Mouse (Mus musculus): ENCODE results near the gene Notch1. TPM values are rescaled to one million over a fixed set of nuclear protein-coding genes. Genes with fewer than 3 reads are reported as not detected.

The Notch1 gene
- total RNA-seq (2015; ENCODE audit: low replicate concordance) (5.4 and 9.0 TPM in 2 replicates), total RNA-seq (2017; ENCODE audit: low replicate concordance) (1.5 and 6.0 TPM in 2 replicates)

DNA sequence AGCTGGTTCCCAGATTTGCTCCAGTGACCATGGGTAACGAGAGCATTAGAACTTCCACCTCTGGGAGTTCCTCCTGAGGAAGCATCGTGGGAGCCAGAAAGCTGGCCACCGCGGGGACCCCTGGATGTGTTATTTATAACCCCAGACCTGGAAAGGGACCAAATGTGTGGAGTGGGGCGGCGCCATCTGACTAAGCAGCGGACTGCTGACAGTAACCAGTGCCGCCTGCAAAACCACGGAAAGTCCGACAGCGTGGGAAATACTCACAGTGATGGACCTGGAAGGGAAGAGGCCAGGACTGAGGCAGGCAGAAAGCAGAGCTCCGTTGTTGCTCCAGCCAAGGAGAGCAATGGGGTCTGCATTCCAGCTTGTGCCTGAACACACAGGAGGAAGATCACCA lies at the start of gene Notch1:
Gene Notch1 (minus strand): TSS at position 389 of the 400 bp plus-strand sequence.
- ATAC-seq (replicated peaks; ENCODE audit: low FRiP score, poor library complexity, severe bottlenecking), result no peak

DNA sequence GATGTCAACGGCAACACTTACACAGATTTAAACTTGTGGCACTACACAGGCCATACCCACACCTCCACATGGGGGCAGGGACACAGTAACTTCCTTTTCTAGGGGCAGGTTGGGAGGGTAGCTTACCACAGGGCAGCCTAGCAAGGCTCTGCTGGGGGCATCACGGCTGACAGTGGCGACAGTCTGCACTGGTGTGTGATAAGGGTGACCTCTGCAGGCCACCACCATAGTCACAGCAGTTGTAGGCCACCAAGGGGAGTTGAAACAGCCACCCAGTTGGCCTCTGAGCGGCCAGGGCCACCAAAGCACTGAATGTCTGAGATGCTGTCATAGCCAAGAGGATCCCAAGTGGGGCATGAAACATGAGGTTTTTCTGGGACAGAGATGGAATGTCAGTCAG lies 49.8 kb upstream of the Notch1 start:
- no peak for ATAC-seq (replicated peaks; ENCODE audit: low FRiP score, poor library complexity, severe bottlenecking)

DNA sequence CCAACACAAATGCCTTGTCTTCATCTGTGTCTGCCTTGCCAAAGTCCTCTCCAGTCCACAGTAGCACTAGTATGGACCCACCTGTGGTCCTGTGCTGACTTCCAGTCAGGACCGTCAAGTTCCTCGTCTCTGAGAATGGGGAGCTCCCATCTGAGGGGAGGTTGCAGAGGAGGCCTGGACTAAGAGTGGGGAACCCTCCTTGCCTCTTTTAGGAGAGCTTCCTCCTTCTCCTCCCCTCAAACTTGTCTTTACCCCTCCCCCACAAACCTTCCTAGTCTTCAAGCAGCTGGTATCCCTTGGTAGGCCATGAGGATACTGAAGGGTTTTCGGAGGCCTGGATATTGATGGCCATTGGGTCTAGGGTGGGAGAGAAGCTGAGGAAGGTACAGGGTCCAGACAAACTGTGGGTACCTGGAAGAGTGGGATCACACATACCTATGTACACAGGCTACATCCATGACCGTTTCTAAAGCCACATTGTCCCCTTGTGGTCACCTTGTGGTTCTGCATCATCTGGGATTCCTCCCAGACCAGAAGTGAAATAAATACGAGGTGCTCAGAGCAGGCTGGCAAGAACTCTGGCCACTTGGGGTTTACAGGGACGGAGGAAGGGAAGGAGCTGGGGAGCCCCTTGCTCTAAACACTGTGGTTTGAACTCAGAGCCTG lies 45.0 kb upstream of the Notch1 start:
- no peak for ATAC-seq (replicated peaks; ENCODE audit: low FRiP score, poor library complexity, severe bottlenecking)

DNA sequence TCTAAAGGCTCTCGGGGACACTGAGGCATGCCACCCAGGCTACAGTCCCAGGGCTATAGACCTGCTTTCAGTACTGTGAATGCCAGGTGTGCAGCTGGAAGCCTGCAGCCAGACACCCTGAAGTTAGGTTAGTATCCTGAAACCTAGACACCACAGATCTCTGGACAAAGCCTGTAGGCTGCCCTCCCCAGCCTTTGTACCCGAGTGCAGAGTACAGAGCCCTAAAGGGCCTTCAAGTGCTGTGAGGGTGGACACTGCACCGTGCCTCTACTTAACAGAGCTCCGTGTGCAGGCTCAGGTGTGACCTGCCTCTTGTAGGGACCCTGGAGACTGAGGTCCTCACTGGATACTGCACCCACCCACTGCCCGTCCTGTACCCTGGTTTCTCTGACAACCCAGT lies 44.0 kb upstream of the Notch1 start:
- no peak for ATAC-seq (replicated peaks; ENCODE audit: low FRiP score, poor library complexity, severe bottlenecking)

DNA sequence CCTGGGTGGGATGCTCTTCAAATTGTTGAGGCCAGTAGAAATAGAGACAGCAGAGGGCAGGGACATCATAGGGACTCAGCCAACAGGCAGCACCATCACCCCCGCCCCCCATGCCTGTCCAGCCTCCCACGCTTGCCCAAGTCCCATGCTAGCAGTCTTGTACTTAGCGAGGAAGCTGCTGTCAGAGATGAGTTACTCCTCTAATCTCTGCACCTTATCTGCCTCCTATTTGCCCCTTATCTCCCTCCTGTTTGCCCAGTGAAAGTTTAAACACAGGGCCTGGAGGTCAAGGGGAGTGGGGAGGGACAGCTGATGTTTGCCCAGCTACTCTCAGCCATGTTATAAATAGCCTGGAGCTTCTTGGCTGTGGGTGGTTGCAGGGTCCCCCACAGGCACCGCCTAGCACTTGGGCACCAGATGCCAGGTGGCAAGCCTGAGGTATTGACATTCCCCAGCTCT lies 40.1 kb upstream of the Notch1 start:
- ATAC-seq (replicated peaks; ENCODE audit: low FRiP score, poor library complexity, severe bottlenecking), result no peak

DNA sequence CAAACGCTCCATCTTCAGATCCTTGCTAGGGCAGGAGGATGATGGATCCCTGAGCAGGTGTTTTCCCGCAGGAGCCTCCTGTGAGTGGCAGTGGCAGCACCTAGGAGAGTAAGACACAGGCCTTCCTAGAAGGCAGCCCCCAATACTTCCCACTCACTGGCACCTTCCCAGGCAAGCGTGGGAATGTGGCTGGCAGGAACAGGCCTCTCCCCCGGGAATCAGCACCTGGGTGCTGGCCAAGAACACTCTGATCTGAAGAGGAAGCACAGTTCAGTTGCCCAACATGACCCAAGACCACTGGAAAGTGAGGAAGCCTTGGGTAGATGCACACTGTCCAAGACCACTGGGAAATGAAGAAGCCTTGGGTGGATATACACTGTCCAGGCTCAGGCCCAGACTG lies 38.6 kb upstream of the Notch1 start:
- ATAC-seq (replicated peaks; ENCODE audit: low FRiP score, poor library complexity, severe bottlenecking), result no peak

DNA sequence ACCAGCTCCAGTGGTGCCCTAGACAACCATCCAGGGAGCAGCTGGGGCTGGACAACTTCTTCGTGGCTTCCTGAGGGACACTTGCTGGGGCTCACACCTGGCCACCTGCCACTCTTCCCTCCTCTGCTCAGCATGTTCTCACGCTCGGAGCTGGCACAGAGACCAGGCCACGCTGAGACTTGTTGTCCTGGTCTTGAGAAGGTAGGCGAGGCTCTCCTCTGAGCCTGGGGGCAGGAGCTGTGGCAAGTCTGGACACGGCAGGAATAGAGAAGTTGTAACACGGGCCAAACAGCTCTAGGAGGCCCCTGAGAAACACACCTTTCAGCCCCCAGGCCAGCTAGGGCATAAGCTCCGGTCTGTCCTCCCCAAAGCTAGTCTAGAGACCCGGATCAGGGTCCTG lies 37.4 kb upstream of the Notch1 start:
- ATAC-seq (replicated peaks; ENCODE audit: low FRiP score, poor library complexity, severe bottlenecking), result no peak

DNA sequence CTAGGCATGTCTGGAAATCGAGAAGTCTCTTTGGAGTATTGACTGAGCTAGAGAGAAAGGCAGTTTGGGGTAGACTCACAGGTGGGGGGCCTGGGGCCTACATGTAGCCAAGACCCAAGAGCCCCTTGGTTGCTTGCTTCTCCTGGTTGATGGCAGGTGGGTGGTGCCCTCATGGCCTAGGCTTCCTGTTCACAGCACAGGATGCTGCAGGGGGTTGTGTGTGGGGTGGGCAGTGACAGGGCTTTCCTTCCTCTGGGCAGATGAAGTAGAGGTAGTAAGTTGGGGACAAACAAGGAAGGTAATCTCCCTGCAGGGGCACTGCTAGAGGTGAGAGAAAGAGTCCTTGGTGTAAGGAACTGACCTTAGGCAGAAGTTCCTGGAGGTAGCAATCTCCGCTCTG lies 35.6 kb upstream of the Notch1 start:
- no peak for ATAC-seq (replicated peaks; ENCODE audit: low FRiP score, poor library complexity, severe bottlenecking)

DNA sequence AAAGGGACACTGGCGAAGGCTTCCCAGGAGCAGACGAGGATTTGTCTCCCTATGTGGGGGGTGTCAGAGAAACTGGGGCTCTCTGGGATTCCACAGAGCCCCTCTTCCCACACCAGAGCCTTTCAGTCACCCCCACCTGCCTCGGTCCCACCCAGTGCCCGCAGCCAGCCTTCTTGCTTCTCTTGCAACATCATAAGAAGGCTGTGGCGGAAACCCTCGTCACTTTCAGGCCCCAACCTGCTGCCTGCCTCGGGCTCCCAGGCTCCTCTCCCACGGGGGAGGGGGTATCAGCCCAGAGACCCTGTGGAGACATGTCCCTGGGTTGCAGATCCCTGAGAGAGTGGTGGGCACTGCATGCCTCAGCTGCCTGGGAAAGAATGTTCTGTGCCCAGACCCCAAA lies 35.0 kb upstream of the Notch1 start:
- no peak for ATAC-seq (replicated peaks; ENCODE audit: low FRiP score, poor library complexity, severe bottlenecking)

DNA sequence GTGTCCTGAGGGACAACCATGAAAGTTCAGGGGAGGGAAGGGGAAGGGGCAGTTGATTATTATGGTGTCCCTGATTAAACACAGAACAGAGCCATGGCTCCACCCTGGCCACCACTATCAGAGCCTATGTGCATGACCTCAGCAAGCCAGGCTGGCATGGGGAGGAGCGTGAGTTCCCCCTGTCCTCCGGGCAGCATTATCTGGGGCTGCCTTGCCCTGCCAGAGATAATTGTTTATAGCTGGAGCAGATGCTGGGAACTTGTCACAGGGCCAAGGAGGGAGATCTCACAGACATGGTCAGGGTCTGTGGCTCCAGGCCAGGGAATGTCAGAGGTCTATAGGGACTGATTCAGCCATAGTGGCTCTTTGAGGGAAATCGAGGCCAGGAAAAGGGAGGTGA lies 34.3 kb upstream of the Notch1 start:
- no peak for ATAC-seq (replicated peaks; ENCODE audit: low FRiP score, poor library complexity, severe bottlenecking)

DNA sequence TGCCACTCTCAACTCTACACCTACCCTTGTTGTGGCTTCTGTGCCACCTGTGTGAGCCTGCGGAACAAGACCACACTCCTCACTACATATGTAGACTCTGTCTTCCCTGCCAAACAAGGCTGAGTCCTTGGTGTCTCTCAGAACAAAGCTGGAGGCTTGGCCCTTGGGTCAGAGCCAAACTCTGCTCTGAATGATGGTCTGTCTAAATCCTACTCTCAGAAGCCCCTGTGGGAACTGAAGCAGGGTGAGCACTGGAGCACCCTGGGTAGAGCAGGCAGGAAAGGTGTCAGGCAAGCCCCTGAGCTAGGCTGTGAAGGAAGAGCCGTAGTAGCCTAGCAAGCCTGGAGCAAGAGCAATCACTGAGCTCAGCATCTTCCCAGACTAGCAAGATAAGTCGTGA lies 33.7 kb upstream of the Notch1 start:
- no peak for ATAC-seq (replicated peaks; ENCODE audit: low FRiP score, poor library complexity, severe bottlenecking)

DNA sequence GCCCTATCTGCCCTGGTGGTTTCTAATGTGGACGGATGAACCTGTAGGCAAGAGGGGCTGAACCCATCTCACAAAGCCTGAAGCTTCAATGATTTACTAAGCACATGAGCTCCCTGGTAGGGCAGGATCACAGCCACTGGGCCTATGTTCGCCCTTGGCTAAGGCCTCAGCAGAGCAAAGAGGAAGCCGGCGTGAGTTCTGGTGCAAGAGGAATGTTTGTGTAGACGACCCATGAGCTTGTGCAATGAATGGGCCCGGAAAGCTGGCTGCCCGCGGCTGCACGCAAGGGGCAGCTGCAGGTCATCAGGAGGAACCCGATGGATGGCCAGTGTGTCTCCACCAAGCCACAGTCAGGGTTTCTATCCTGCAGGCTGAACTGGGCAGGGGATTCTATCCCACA lies 33.3 kb upstream of the Notch1 start:
- no peak for ATAC-seq (replicated peaks; ENCODE audit: low FRiP score, poor library complexity, severe bottlenecking)

DNA sequence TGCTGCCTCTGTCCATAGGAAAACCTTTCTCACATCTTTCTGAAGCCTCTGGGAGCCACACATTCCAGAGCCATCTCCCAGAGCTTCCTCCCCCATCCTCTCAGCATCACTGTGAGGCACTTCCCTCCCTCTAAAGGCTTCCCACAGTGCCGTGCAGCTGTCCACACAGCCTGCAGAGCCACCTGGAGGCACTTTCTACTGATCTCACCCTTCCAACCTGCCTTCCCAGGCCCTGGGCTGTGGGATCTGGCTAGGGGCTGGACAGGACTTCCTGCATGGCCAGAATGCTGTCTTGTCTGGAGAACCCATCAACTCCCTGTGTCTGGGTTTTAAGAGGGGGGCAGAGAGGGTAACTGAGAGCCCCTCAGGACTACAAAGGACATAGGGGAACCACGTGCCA lies 31.0 kb upstream of the Notch1 start:
- ATAC-seq (replicated peaks; ENCODE audit: low FRiP score, poor library complexity, severe bottlenecking), result no peak

DNA sequence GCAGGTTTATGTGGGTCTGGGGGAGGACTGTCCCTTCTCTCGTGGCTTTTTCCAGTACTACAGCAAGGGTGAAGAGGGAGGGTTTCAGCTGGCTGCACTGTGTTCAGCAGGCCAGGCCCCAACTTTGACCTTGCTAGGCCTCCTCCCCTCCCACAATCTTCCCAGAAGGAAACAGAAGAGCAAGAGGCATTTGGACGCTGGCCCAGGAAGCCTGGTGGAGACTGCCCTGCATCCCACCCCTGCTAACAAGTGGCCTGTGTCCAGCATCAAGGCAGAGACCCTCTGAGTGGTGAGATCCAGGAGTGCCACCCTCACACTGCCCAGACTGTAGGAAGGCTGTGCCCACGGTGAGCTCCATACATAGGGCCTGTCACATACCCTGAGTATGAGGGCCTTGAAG lies 27.8 kb upstream of the Notch1 start:
- no peak for ATAC-seq (replicated peaks; ENCODE audit: low FRiP score, poor library complexity, severe bottlenecking)

DNA sequence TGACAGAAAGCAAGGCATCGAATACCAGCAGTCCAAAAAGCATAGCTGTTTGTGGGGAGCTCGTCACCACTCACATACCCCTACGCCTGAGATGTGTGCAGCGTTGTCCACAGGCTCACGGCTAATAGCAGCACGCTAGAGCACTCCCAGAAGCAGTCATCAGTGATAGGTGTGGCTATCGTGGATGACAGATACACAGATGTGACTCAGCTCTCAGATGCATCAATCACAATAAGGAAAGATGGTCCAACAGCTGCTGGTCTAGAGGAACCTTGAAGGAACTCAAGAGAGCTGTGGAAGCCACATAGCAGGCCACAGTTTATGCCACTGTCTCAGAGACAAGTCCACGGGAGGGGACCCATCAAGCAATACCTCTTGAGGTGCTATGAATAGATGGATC lies 27.3 kb upstream of the Notch1 start:
- no peak for ATAC-seq (replicated peaks; ENCODE audit: low FRiP score, poor library complexity, severe bottlenecking)

DNA sequence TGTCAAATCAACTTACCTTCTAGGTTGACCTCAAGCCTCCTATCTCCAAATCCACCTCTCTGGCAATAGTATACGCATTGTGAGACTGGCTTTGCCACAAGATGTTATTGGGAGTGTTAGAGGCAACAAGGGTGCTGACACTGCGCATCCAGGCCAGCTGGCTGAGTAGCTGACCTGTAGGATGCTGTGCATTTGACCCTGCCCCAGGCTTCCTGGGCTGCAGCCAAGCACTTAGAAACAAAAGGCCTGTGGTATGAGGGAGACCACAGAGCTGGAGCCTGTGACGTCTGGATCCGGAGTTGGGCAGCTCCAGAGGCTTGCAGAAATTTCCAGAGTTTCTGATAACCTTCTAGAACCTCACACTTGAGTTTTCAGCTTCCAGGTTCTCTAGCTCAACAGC lies 26.7 kb upstream of the Notch1 start:
- no peak for ATAC-seq (replicated peaks; ENCODE audit: low FRiP score, poor library complexity, severe bottlenecking)

DNA sequence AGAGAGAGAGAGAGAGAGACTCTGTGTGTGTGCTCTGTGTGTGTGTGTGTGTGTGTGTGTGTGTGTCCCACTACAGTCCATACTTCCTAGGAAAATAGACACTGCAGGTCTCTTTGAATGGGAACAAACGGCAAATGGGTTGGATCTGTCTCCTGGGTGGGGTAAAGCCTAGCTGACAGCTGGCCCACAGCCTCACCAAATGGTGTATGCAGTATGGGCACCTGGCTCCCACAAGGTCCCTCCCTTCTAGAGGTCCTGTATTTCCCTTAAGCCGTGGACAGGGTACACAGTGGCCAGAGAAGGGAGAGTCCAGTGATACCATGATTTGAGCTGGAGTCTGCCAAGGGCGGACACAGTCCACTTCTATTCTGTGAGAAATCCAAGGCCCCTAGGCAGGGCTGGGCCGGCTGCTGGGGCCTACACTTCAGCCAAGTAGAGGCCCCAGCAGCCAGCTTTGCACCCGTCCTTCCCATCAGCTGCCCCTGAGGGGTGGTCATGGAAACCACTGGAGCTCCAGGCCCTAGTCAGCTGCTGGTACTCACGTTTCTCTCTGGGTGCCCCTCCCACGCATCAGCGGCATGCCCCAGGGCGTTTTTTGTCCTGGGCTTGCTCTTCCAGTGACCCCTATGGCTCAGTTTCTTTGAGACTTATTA lies 24.9 kb upstream of the Notch1 start:
- no peak for ATAC-seq (replicated peaks; ENCODE audit: low FRiP score, poor library complexity, severe bottlenecking)

DNA sequence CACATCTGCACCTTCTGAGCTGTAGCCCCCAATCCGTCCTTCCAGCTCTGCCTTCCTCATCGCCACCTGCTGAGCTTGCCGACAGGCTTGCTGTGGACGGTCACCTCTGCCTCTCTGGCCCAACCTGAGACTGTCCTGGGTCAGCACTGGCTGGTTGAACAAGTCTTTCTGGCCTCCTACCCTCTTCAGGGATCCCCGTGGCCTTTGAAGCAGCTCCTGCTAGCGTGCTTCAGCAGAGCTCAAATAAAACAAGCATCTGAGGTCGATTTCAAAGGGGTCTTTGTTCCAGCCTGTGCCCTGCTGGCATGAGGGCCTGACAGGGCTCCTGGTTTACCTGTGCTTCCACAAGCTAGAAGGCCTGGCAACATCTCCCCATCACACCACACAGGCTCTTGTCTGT lies 24.3 kb upstream of the Notch1 start:
- ATAC-seq (replicated peaks; ENCODE audit: low FRiP score, poor library complexity, severe bottlenecking), result no peak

DNA sequence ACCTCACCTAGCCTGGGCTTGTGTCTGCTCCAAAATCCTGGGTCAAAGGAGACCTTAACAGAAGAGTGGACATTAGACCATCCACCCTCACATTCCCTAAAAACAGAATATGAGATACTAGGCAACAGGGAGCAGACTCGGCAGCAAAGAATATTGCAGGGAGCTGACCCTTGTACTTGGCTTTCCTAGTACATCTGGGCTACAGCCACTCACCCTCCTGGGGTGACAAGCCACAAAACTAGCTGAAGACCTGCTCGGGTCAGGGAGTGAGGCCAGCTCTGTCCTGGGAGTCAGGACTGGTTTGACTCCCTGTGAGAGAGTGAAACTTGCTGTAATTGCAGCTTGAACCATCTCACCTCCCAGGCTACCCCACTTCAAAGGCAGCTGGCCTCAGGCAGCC lies 23.1 kb upstream of the Notch1 start:
- no peak for ATAC-seq (replicated peaks; ENCODE audit: low FRiP score, poor library complexity, severe bottlenecking)

DNA sequence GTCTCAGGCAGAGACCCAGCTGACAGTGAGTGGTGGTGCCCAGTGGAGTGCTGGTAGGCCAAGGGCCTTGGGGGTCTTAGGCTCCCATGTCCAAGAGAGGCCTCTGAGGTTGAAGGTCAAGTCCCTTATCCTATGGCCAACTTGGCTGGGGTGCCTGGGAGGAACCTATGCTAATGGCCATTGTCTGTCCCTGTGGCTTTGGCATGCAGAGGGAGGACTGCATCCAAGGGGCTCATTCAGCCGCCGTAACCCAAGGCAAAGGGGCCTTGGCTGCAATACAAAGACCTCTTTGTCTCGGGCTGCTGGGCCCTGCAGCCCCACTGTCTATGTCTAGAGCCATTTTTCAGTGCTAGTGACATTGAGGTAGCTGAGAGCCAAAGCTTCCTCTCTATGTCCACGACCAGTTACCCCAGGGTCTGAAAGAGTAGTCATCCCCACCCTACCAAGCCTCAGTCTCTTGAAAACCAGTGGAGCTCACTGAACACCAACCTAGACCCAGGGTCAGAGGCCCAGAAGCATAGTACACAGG lies 19.1 kb upstream of the Notch1 start:
- no peak for ATAC-seq (replicated peaks; ENCODE audit: low FRiP score, poor library complexity, severe bottlenecking)

DNA sequence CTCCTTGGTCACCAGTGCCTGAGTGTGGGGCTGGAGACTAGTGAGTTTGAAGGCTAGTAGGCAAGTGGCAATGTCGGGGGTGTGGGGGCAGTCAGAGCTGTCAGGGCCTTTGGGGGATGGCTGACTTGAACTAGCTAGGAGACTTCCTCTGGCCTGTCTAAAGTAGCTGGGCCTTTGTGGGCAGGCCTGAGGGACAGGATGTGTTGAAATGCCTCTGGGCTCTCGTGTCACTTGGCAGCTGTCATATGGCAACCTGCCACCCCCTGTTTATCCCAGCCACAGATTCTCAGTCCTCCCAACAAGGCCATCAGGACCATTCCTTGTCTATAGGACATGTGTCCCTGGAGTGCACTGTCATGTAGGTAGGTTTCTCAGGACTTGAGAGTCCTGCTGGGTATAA lies 18.2 kb upstream of the Notch1 start:
- ATAC-seq (replicated peaks; ENCODE audit: low FRiP score, poor library complexity, severe bottlenecking), result no peak

DNA sequence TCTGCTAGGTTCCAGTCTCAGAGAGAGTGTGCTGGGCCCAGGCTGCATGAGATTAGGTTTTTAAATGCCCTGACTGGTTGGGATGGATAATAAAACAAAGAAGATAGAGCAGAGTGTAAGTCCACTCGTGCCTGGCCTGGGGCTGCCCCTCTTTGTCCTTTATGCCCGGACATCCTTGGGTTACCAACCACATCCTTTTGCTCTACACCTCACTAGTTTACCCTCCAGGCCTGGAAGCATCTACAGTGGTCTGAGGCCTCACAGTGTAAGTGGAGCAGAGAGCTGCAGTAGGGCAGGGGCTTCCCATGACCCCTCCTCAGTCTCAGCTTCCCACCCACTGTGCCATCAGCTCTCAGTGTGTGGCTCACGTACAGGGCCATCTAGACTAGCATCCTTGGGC lies 17.7 kb upstream of the Notch1 start:
- ATAC-seq (replicated peaks; ENCODE audit: low FRiP score, poor library complexity, severe bottlenecking), result no peak

Data from erythroid progenitor cell, adult 5-6 weeks (primary cell).